Mouse (Mus musculus) lung, adult 2 months (tissue): ENCODE data around the gene Tirap.

Experiments used
- CTCF ChIP-seq: fragments of 200-500 bp; IDR thresholded peaks from 2 replicates; pipeline ENCODE4 v1.5.1; 2011; ENCODE audit warnings: mild to moderate bottlenecking, low read length, control low read depth; ENCODE audit not compliant: insufficient read depth
- POLR2A ChIP-seq: fragments of 200-500 bp; IDR thresholded peaks from 2 replicates; pipeline ENCODE4 v1.6.1; 2011; ENCODE audit warnings: low read depth, mild to moderate bottlenecking, control low read depth, low read length, borderline replicate concordance; ENCODE audit errors: extremely low read depth

- no peak for TF ChIP-seq CTCF
- no peak for TF ChIP-seq POLR2A
These were observed 38.4 kb downstream of the Tirap start for GRCm38 (mm10) chr9:35161721-35162120.
